Mouse (Mus musculus) neural tube, embryonic 12.5 days (tissue): Measurements from ENCODE around the gene Mmp28. TPM values are rescaled to one million over a fixed set of nuclear protein-coding genes. Genes with fewer than 3 reads are reported as not detected.

Experiments
- ATAC-seq: fragments of 200-750 bp; cut with Nextera tagmentation; 2 replicates; pipeline ENCODE4 v1.8.0; 2017; ENCODE audit warnings: low read depth, mild to moderate bottlenecking, moderate TSS enrichment, moderate library complexity; ENCODE audit not compliant: low FRiP score
- H3K27ac ChIP-seq: fragments of 300-500 bp; sonication (generic); 2 replicates; pipeline ENCODE4 v1.5.1; 2016
- H3K27me3 ChIP-seq: fragments of 300-500 bp; sonication (generic); replicated peaks from 2 replicates; pipeline ENCODE4 v1.6.1; 2016; ENCODE audit warnings: mild to moderate bottlenecking
- H3K36me3 ChIP-seq: fragments of 300-500 bp; sonication (generic); 2 replicates; pipeline ENCODE4 v1.6.1; 2016; ENCODE audit warnings: mild to moderate bottlenecking
- H3K4me1 ChIP-seq: fragments of 300-500 bp; sonication (generic); 2 replicates; pipeline ENCODE4 v1.6.1; 2016
- H3K4me2 ChIP-seq: fragments of 300-500 bp; sonication (generic); replicated peaks from 2 replicates; pipeline ENCODE4 v1.6.1; 2016; ENCODE audit warnings: mild to moderate bottlenecking
- H3K4me3 ChIP-seq: fragments of 300-500 bp; sonication (generic); 2 replicates; pipeline ENCODE4 v1.5.1; 2016
- H3K9ac ChIP-seq: fragments of 300-500 bp; sonication (generic); 2 replicates; pipeline ENCODE4 v1.6.1; 2016; ENCODE audit warnings: mild to moderate bottlenecking
- H3K9me3 ChIP-seq: fragments of 300-500 bp; sonication (generic); 2 replicates; pipeline ENCODE4 v1.6.1; 2016; ENCODE audit warnings: mild to moderate bottlenecking
- WGBS: fragments of 180-500 bp; shearing (Covaris S2); methylation state at CpG from one replicate; pipeline ENCODE4 v1.1.7; 2016; 5-methylcytosine and 5-hydroxymethylcytosine counted together
- polyA plus RNA-seq: library from polyadenylated mRNA; unstranded; fragments of >200 nt; fragmentation: Nextera tagmentation; extraction: Ambion mirVana; gene quantifications from 2 replicates; pipeline ENCODE4 v1.2.1, GENCODE M21; 2016

Mmp28 gene
- 2.4 and 2.7 TPM in 2 replicates for polyA plus RNA-seq

DNA sequence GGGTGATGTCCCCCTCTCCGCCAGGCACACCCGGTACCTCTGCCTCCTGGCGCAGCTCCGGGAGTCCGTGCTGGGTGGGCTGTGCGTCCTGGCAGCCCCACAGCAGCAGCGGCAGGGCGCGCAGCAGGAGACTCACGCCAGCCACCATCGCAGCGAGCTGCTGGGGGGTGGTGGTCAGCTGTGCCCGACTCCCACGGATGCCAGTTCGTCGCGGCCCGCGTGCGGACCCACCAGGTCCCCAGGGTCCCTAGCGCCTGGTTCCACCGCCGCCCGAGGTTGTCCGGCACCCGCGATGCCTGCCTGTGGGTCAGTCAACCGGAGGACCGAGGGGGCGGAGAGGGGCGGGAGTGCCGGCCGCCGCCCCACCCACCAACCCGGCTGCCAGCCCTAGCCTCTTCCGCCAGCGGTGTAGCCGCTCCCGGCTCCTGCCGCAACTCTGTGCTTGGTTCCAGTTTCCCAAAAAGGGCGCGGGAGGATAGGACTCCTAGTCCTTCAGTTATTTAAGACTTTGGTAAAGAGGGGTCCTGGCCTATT, at the start of gene Mmp28:
Gene Mmp28, minus strand, starts transcription at position 361 of the 534 bp plus-strand sequence.
- under 1% methylated on average over 39 of the region's 42 CpGs for WGBS
- Histone ChIP-seq H3K4me2 (peak within 1 kb of the TSS; percentile 98), H3K4me3 (peak within 1 kb of the TSS; percentile 60), H3K27me3 (peaks cover 46% of the 10 kb centered on the region), H3K4me1 (peaks cover 14% of the 10 kb centered on the region), H3K9ac (peak within 1 kb of the TSS; percentile 72), H3K9me3 (no peaks in the 10 kb centered on the region), H3K27ac (no peak within 1 kb of the TSS), H3K36me3 (no peaks in the 10 kb centered on the region)
- no peak for ATAC-seq

DNA sequence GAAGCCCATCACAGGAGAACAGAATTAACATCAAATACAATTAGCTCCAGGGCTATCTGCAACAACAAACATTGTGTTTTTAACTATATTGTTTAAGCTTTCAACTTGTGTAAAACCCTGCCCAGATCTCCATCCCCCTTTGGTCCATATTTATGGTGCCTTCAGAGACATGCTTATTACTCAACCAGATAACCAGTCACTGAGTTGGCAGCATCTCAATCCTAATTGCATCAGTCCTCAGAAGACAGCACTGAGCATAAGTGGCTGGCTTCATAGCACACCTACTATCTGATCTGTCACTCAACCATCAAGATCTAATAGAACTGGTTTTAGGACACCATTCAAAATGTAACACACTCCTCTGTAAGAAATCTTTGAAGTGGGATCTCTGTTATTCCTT, 46.6 kb upstream of the Mmp28 start:
- no peak for ATAC-seq
- Histone ChIP-seq H3K36me3 (peaks cover 11% of the 10 kb centered on the region), H3K4me2 (no peak overlapping the region), H3K9ac (no peak overlapping the region), H3K4me3 (no peak overlapping the region), H3K27ac (no peak overlapping the region), H3K9me3 (no peaks in the 10 kb centered on the region), H3K27me3 (no peaks in the 10 kb centered on the region), H3K4me1 (no peaks in the 10 kb centered on the region)

DNA sequence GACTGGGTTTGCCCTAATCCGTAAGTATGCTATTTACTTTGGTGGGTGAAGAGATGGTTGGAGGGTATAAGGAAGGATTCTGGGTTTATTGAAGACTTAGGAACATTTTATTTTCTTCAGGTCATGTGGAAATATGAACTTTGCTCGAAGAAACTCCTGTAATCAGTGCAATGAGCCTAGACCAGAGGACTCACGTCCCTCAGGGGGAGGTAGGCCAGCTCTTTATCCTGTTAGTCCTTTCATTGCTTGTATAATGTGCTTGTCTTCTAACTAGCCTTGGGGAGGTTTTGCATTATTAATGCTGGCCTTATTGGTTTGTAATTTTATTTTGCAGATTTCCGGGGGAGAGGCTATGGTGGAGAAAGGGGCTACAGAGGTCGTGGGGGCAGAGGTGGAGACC, 41.4 kb upstream of the Mmp28 start:
- Histone ChIP-seq H3K4me2 (no peak overlapping the region), H3K9ac (no peak overlapping the region), H3K4me3 (no peak overlapping the region), H3K27ac (no peak overlapping the region), H3K4me1 (no peaks in the 10 kb centered on the region), H3K36me3 (peaks cover 42% of the 10 kb centered on the region), H3K9me3 (no peaks in the 10 kb centered on the region), H3K27me3 (no peaks in the 10 kb centered on the region)
- ATAC-seq = no peak
- WGBS = 94% methylated on average over 5 of the region's 5 CpGs

DNA sequence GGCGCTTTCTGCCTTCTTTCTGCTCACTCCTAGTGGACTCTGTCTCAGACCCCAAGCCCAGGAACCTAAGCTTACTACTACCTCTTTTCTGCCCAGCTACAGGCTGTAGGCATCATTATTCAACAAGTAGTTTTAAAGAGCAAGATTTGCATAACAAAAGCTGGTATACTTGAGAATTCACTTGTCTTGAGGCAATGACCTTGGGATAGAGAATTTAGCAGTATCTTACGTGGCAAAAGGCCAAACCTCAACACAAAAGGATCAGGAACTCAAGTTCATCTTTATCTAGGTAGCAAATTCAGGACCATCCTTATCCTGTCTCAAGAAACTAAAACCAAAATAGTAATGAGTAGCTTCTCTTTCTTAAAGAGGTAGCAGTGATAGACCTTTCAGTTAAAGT, 32.7 kb upstream of the Mmp28 start:
- WGBS = 60% methylated on average over 2 of the region's 2 CpGs
- ATAC-seq = no peak
- H3K9me3 ChIP-seq = no peaks in the 10 kb centered on the region
- no peak overlapping the region for H3K4me3 ChIP-seq
- peaks cover 3% of the 10 kb centered on the region; the same call in 1 of the 2 replicates for H3K4me1 ChIP-seq
- no peaks in the 10 kb centered on the region for H3K27me3 ChIP-seq
- H3K9ac ChIP-seq = no peak overlapping the region
- peaks cover 17% of the 10 kb centered on the region for H3K36me3 ChIP-seq
- no peak overlapping the region for H3K27ac ChIP-seq
- no peak overlapping the region for H3K4me2 ChIP-seq

DNA sequence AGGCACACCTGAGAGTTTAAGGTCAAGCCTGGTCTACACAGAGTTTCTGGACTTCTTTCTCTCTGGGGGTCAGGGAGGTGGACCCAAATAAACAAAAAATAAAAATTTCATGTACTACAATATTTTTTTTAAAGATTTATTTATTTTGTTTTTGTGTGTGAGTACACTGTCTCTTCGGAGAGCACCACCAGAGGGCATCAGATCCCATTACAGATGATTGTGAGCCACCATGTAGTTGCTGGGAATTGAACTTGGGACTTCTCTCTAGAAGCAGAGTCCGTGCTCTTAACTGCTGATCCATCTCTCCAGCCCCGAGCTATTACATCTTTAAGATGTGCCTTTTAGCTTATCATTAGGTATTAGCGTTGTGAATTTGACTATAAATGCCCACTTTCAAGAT, 28.6 kb upstream of the Mmp28 start:
- Histone ChIP-seq H3K27ac (no peak overlapping the region), H3K4me1 (peaks cover 3% of the 10 kb centered on the region; the same call in 1 of the 2 replicates), H3K4me3 (no peak overlapping the region), H3K4me2 (no peak overlapping the region), H3K36me3 (peaks cover 31% of the 10 kb centered on the region), H3K9me3 (no peaks in the 10 kb centered on the region), H3K9ac (no peak overlapping the region), H3K27me3 (no peaks in the 10 kb centered on the region)
- WGBS = 92% methylated on average over 4 of the region's 4 CpGs
- no peak for ATAC-seq

DNA sequence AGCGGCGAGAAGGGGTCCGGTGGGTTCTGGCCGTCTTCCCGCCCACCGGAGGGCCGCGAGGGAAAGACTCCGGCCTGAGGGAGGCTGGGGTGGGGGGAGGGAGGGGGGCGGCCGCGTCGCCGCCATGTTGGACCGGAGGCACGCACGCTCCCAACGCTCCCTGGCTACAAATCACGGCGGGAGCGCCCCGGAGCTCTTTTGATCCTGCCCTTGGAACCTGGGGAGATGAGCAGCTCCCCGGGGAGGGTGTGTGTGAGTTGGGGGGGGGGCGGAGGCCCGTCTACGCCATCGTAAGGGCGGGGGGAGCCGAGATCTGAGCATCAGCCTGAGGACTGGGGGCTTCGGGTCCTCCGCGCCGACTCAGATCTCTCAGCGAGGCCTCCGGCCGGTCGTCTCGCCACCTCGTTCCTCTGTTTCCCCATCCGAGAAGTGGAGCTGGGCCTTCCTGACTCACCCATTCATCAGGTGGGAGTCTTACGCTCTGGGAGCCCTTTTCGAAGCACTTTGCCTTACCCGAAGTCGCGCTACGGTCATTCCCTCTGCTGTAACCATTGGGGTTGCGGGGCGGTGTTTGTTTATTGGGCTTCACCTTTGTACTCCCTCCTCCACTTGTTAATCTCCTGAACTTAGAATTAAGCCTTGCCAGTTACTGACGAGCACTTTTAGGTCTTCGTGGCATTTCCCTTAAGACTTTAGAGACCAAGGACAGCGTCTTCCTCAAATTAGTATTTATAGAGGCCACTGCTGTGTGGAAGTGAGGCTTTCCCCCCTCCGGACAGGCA, 10.6 kb upstream of the Mmp28 start:
- Histone ChIP-seq H3K36me3 (peaks cover 11% of the 10 kb centered on the region; the same call in 1 of the 2 replicates), H3K27ac (peak overlapping the region; percentile 96), H3K27me3 (no peaks in the 10 kb centered on the region), H3K9ac (peak overlapping the region; percentile 93), H3K4me2 (peak overlapping the region; percentile 89), H3K4me1 (peaks cover 10% of the 10 kb centered on the region), H3K4me3 (peak overlapping the region; percentile 89), H3K9me3 (no peaks in the 10 kb centered on the region)
- WGBS = under 1% methylated on average over 51 of the region's 52 CpGs
- ATAC-seq = peak; percentile 90

DNA sequence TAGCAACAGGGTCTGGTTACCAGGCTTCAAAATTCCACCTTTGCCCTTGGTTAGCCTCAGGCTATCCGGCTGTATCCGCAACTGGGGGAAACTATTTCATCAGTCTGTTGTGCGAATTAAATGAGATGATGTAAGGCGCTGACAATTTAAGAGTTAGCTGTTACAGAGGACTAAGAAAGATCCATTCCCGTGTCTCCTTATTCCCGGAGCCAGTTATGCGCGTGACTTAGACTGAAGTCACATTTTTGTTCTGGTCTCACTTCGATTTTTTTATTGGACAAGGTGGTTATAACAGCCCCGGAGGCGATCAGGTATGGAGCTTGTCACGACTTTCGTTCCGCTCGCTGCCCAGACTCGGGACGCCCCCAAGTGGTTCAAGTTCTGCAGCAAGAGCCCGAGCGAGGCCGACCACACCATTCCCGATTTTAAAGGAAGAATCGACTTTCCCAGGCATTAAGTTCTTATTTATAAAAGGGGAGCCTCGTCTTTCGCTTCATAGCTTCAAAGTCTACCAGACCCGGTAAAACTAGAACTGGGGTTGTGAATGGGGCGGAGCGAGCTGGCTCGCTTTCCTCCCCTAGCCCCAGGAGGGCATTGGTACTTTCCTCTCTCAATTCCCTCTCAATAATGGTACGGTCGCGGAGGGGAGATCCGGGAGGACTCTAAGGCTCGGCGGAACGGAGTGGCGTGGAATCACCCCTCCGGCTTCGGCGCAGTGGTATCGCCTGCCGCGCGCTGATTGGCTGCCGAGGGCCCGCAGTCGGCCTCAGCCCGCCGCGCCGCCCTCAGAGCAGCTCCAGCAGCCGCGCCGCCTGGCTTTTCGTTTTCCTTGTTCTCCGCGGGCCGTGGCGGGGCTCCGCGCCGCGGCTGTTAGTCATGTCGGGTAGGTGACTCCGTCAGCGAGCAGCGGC, 9.7 kb upstream of the Mmp28 start, which contains the start of gene Taf15:
Gene Taf15, plus strand, starts transcription at position 763 of the 911 bp plus-strand sequence.
- Histone ChIP-seq H3K4me3 (peak within 1 kb of the TSS; percentile 89), H3K9me3 (no peaks in the 10 kb centered on the region), H3K27ac (peak within 1 kb of the TSS; percentile 96), H3K4me1 (peaks cover 10% of the 10 kb centered on the region), H3K4me2 (peak within 1 kb of the TSS; percentile 89), H3K36me3 (peaks cover 5% of the 10 kb centered on the region; the same call in 1 of the 2 replicates), H3K9ac (peak within 1 kb of the TSS; percentile 93), H3K27me3 (no peaks in the 10 kb centered on the region)
- WGBS = under 1% methylated on average over 66 of the region's 66 CpGs
- ATAC-seq = peak; percentile 98

DNA sequence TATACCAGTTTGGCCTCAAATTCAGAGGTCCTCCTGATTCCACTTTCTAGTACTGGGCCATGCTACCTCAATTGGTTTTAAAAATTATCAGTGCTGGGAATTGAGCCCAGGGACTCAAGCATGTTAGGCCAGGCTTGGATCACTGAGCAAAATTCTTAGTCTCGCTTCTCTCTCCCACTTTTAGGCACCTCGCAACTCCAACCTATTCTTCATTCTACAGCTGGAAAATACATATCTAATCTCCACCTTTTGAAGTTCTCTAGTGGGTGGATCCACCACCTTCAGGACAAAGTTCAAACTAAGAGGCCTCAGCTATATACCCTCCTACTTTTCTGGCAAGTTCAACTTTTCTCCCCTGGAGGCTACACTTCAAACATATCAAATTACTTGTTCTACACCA, 8.9 kb upstream of the Mmp28 start:
- WGBS = 81% methylated on average over 2 of the region's 2 CpGs
- H3K4me2 ChIP-seq = peak overlapping the region; percentile 89; the same call in 1 of the 2 replicates
- H3K27me3 ChIP-seq = no peaks in the 10 kb centered on the region
- no peaks in the 10 kb centered on the region for H3K9me3 ChIP-seq
- H3K4me1 ChIP-seq = peaks cover 10% of the 10 kb centered on the region
- no peak overlapping the region for H3K4me3 ChIP-seq
- peaks cover 4% of the 10 kb centered on the region; the same call in 1 of the 2 replicates for H3K36me3 ChIP-seq
- H3K9ac ChIP-seq = no peak overlapping the region
- H3K27ac ChIP-seq = no peak overlapping the region
- ATAC-seq = no peak

DNA sequence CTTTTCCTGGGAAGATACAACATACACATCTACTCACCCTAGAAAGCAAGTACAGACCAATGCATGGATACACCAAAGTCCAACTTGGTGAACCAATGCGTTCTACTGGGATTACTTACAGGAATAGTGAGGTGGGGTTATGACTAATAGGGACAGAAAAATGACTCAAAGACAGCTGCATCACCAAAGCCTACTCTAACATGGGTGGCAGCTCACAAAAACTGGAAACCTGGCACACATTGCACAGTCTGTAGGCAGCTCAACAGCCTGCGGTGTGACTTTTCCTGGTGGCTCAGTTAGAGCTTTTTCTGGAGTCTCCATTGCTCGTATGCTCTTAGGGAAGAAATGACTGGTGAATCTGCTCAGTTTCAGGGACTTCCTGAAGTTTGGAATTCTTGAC, 5.9 kb upstream of the Mmp28 start:
- Histone ChIP-seq H3K27ac (no peak overlapping the region), H3K27me3 (peaks cover 15% of the 10 kb centered on the region), H3K4me1 (peaks cover under 1% of the 10 kb centered on the region; the same call in 1 of the 2 replicates), H3K9me3 (no peaks in the 10 kb centered on the region), H3K4me2 (no peak overlapping the region), H3K9ac (no peak overlapping the region), H3K36me3 (no peaks in the 10 kb centered on the region), H3K4me3 (no peak overlapping the region)
- no peak for ATAC-seq
- 93% methylated on average over 3 of the region's 3 CpGs for WGBS

DNA sequence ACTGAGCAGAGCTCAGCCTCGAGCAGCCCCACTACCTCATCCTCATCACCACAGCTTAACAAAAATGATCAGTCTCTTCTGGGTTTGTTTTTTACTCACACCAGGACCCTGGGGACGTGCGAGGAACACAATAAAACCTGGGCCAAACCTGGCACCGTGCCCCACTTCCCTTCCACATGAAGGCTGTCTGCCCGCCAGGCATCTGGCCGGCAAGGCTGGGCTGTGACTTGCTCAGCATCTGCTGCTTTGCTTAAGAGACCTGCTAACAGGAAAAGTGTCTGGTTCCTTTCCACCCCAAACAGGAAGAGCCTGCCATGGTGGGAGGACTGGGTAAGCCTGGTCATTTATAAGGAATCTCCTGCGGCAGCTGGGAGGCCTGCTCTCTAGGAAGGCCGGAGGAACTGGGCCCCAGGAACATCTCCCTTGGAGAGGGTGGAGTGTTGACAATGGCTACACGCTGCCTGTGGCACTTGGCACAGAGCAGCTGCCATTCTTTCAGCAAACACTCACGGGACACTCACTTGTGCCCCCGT, 4.3 kb upstream of the Mmp28 start:
- H3K4me2 ChIP-seq = no peak overlapping the region
- H3K4me1 ChIP-seq = peaks cover 10% of the 10 kb centered on the region
- H3K36me3 ChIP-seq = no peaks in the 10 kb centered on the region
- no peaks in the 10 kb centered on the region for H3K9me3 ChIP-seq
- no peak overlapping the region for H3K27ac ChIP-seq
- no peak overlapping the region for H3K4me3 ChIP-seq
- ATAC-seq = no peak
- WGBS = 65% methylated on average over 11 of the region's 11 CpGs
- peaks cover 30% of the 10 kb centered on the region for H3K27me3 ChIP-seq
- H3K9ac ChIP-seq = no peak overlapping the region

DNA sequence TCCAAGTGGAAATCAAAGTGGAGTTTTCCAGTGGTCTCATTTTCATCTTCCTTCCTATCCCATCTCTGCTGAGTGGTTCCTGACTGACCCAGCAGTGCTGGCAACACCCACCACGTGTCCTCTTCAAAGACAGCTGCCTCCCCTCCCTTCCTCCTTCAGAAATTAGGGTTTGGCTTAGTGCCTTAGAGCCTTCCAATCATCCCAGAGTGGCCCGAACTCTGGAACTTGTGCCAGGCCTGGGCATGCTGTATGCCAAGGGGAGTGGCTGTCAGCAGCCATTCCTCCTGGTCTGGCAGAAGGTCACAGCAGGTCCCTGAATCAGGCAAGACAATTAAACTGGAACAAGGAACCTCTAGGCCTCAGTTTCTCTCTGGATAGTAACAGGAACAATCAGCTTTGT, 3.1 kb upstream of the Mmp28 start:
- ATAC-seq = no peak
- H3K27me3 ChIP-seq = peaks cover 39% of the 10 kb centered on the region
- no peaks in the 10 kb centered on the region for H3K36me3 ChIP-seq
- no peak overlapping the region for H3K4me2 ChIP-seq
- peaks cover 10% of the 10 kb centered on the region for H3K4me1 ChIP-seq
- no peak overlapping the region for H3K4me3 ChIP-seq
- no peak overlapping the region for H3K27ac ChIP-seq
- WGBS = 22% methylated on average over 2 of the region's 2 CpGs
- no peak overlapping the region for H3K9ac ChIP-seq
- H3K9me3 ChIP-seq = no peaks in the 10 kb centered on the region
